Mouse (Mus musculus) spleen, postnatal 36 days (tissue): ENCODE measurements around the gene Tap1.
A peak's percentile ranks its signal among the peaks of the same experiment; 100 is the strongest.
"Not testable (repeated sequence)": the region's sequence is repeated elsewhere in the genome, so short reads cannot be mapped to it uniquely, and the experiment has no call there.

Source experiments
- DNase-seq, 2 experiments: peaks; one replicate each; pipeline ENCODE4 v3.0.0; 2022; ENCODE audit warnings: low spot score in 2 of 2, mixed read lengths in 1 of 2

Tap1 gene

GRCm38 (mm10) chr17:34204303-34205010 is 17.1 kb downstream of the Tap1 start:
- DNase-seq: peak; percentile 90 to 91

GRCm38 (mm10) chr17:34205021-34205745 is 17.8 kb downstream of the Tap1 start:
- peak in 1 of 2 experiments; percentile 31 for DNase-seq

- DNase-seq: peak; percentile 55 to 60
These were observed 18.4 kb downstream of the Tap1 start for GRCm38 (mm10) chr17:34205746-34206176.

- no peak for DNase-seq
These were observed 19.4 kb downstream of the Tap1 start for GRCm38 (mm10) chr17:34206731-34207130.

GRCm38 (mm10) chr17:34207456-34207855 is 20.1 kb downstream of the Tap1 start:
- peak; percentile 44 to 58 for DNase-seq

GRCm38 (mm10) chr17:34207866-34208265 is 20.5 kb downstream of the Tap1 start:
- peak in 1 of 2 experiments; percentile 4 for DNase-seq

GRCm38 (mm10) chr17:34208421-34208820 is 21.1 kb downstream of the Tap1 start:
- no peak for DNase-seq

- peak in 1 of 2 experiments; percentile 20 for DNase-seq
These were observed 22.3 kb downstream of the Tap1 start for GRCm38 (mm10) chr17:34209680-34210079.

- peak; percentile 35 to 48 for DNase-seq
These were observed 23.2 kb downstream of the Tap1 start for GRCm38 (mm10) chr17:34210599-34210998.

GRCm38 (mm10) chr17:34211746-34212365 is 24.5 kb downstream of the Tap1 start:
- DNase-seq: peak in 1 of 2 experiments; percentile 14

GRCm38 (mm10) chr17:34213936-34214335 is 26.6 kb downstream of the Tap1 start:
- no peak for DNase-seq

- peak in 1 of 2 experiments; percentile 0 for DNase-seq
These were observed 27.8 kb downstream of the Tap1 start for GRCm38 (mm10) chr17:34215176-34215575.

- DNase-seq: peak in 1 of 2 experiments; percentile 0
These were observed 30.0 kb downstream of the Tap1 start for GRCm38 (mm10) chr17:34217216-34217928.

- DNase-seq: peak in 1 of 2 experiments; percentile 0
These were observed 30.6 kb downstream of the Tap1 start for GRCm38 (mm10) chr17:34217986-34218385.

GRCm38 (mm10) chr17:34218675-34219074 is 31.3 kb downstream of the Tap1 start:
- DNase-seq: peak in 1 of 2 experiments; percentile 40

- DNase-seq: peak in 1 of 2 experiments; percentile 58
These were observed 31.7 kb downstream of the Tap1 start for GRCm38 (mm10) chr17:34219096-34219495.

- DNase-seq: peak in 1 of 2 experiments; percentile 43
These were observed 32.4 kb downstream of the Tap1 start for GRCm38 (mm10) chr17:34219801-34220200.

- DNase-seq: not testable (repeated sequence)
These were observed 33.0 kb downstream of the Tap1 start for GRCm38 (mm10) chr17:34220401-34220800.

- DNase-seq: peak in 1 of 2 experiments; percentile 0
These were observed 37.5 kb downstream of the Tap1 start for GRCm38 (mm10) chr17:34224816-34225215.

GRCm38 (mm10) chr17:34225426-34225825 is 38.1 kb downstream of the Tap1 start:
- no peak for DNase-seq

GRCm38 (mm10) chr17:34225911-34226310 is 38.6 kb downstream of the Tap1 start:
- DNase-seq: peak in 1 of 2 experiments; percentile 34

- DNase-seq: not testable (repeated sequence)
These were observed 43.6 kb downstream of the Tap1 start for GRCm38 (mm10) chr17:34230971-34231370.
